Mouse (Mus musculus) lung, adult 2 months (tissue): ENCODE measurements around the gene Itga9. TPM values are rescaled to one million over a fixed set of nuclear protein-coding genes. Genes with fewer than 3 reads are reported as not detected.

Experiments
- DNase-seq: peaks from one replicate; pipeline ENCODE4 v3.0.0; 2022
- H3K4me1 ChIP-seq: fragments of 200-500 bp; 2 replicates; pipeline ENCODE4 v1.6.1; 2011; ENCODE audit warnings: low read length; ENCODE audit not compliant: control insufficient read depth, insufficient read depth
- H3K4me3 ChIP-seq: fragments of 200-500 bp; replicated peaks from 2 replicates; pipeline ENCODE3; 2011; ENCODE audit warnings: low read depth, mild to moderate bottlenecking, control low read depth, low read length; ENCODE audit errors: extremely low read depth
- CTCF ChIP-seq: fragments of 200-500 bp; IDR thresholded peaks from 2 replicates; pipeline ENCODE4 v1.5.1; 2011; ENCODE audit warnings: mild to moderate bottlenecking, low read length, control low read depth; ENCODE audit not compliant: insufficient read depth
- POLR2A ChIP-seq: fragments of 200-500 bp; IDR thresholded peaks from 2 replicates; pipeline ENCODE4 v1.6.1; 2011; ENCODE audit warnings: low read depth, mild to moderate bottlenecking, control low read depth, low read length, borderline replicate concordance; ENCODE audit errors: extremely low read depth
- WGBS: fragments of 180-500 bp; shearing (Covaris S2); methylation state at CpG from one replicate; pipeline ENCODE4 v1.1.7; 2018; 5-methylcytosine and 5-hydroxymethylcytosine counted together
- polyA plus RNA-seq: library from polyadenylated mRNA; depleted of rRNA; stranded (reverse); fragments of >200 nt; gene quantifications from 2 replicates; pipeline ENCODE4 v1.2.3, GENCODE M21; 2012

Gene Itga9
- polyA plus RNA-seq, 1 experiment: 66.2 TPM

DNA sequence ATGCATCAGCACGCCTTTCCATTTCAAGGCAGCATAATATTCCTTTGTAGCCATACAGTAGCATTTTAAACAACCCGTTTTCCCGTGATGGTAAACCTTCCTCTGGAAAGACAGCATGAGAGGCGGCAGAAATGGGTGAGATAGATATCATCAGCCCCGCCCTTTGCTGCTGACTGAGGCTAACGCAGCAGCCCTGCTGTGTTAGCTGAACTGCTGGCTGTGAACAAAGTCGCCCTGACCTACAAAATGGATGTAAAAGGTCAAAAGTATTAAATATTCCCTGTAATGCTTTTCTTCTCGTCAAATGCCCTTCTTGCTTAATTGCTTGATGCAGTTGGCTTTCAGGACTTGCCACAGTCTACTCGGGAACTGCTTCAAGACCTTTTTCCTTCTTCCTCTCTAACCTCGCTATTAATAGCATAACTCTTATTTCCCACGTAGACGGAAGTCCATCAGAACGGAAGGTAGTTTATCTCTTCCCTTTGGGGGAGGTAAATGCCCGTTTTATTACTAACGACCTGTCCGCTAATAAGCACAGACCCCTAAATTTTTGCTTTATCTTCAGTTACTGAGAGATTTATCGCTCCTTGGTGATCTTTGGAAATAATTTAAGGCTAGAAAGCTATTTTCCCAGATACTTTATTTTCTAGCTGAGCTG lies 39.3 kb downstream of the Itga9 start:
- no peak for DNase-seq
- WGBS: 60% methylated on average over 17 of the region's 17 CpGs
- TF ChIP-seq CTCF: no peak
- no peak for TF ChIP-seq POLR2A
- Histone ChIP-seq H3K4me3 (no peak overlapping the region), H3K4me1 (0 out of 2 replicates have a peak, but pooled peaks cover 2% of the 10 kb centered on the region)

- H3K4me1 ChIP-seq: 0 out of 2 replicates have a peak, but pooled peaks cover 2% of the 10 kb centered on the region
- no peak overlapping the region for H3K4me3 ChIP-seq
- peak; percentile 58 for DNase-seq
- no peak for TF ChIP-seq POLR2A
- no peak for TF ChIP-seq CTCF
- WGBS: 43% methylated on average over 3 of the region's 3 CpGs
These were observed 41.0 kb downstream of the Itga9 start for GRCm38 (mm10) chr9:118647495-118647894.

DNA sequence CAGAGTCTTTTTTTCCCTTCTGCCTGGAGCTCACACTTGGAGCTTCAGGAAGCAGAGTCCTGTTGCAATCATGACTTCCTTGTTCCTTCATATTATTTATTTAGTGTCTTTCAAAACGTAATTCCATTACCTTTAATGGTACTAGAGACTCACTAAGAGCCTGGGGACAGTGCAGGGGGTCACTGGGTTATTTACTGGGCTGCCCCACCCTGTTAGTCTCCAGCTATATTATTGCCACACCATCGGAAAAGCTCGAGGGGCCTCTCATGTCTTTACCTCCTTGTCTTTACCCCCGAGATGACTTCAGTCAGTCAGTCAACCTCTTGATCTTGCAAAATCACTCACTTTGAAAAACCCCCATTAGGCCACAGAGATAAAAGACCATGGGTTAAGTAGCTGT lies 44.5 kb downstream of the Itga9 start:
- WGBS: 37% methylated on average over 4 of the region's 4 CpGs

GRCm38 (mm10) chr9:118651939-118652338 lies 45.4 kb downstream of the Itga9 start:
- TF ChIP-seq POLR2A (no peak), CTCF (no peak)
- Histone ChIP-seq H3K4me1 (0 out of 2 replicates have a peak, but pooled peaks cover 2% of the 10 kb centered on the region), H3K4me3 (no peak overlapping the region)
- 55% methylated on average over 2 of the region's 2 CpGs for WGBS
- DNase-seq: no peak

More for the DNA sequence above, 44.5 kb downstream of the Itga9 start:
- TF ChIP-seq POLR2A (no peak), CTCF (no peak)
- peak; percentile 46 for DNase-seq
- Histone ChIP-seq H3K4me1 (0 out of 2 replicates have a peak, but pooled peaks cover 2% of the 10 kb centered on the region), H3K4me3 (no peak overlapping the region)

GRCm38 (mm10) chr9:118653436-118653835 lies 46.9 kb downstream of the Itga9 start:
- WGBS: 55% methylated on average over 1 of the region's 1 CpGs
- TF ChIP-seq POLR2A: no peak
- TF ChIP-seq CTCF: no peak
- DNase-seq: no peak
- H3K4me3 ChIP-seq: no peak overlapping the region
- H3K4me1 ChIP-seq: no peaks in the 10 kb centered on the region

GRCm38 (mm10) chr9:118654969-118655368 lies 48.5 kb downstream of the Itga9 start:
- no peaks in the 10 kb centered on the region for H3K4me1 ChIP-seq
- TF ChIP-seq POLR2A (no peak), CTCF (no peak)
- no peak overlapping the region for H3K4me3 ChIP-seq
- WGBS: 36% methylated on average over 6 of the region's 6 CpGs
- no peak for DNase-seq

DNA sequence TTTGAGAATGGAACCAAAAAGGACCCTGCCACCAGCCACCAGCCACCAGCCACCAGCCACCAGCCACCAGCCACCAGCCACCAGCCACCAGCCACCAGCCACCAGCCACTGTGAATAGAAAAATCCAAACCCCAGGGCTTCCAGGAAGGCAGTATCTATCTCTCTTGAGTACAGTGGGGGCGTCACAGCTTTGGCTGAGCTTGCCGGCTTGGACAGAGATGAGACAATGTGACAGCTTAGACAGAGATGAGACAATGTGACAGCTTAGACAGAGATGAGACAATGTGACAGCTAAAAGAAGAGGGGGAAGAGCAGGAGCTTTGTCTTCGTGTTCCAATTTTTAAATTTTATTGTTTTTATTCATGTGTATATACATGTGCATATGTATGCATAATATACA lies 49.2 kb downstream of the Itga9 start:
- Histone ChIP-seq H3K4me1 (no peaks in the 10 kb centered on the region), H3K4me3 (no peak overlapping the region)
- no peak for DNase-seq
- TF ChIP-seq CTCF (no peak), POLR2A (no peak)
- 82% methylated on average over 3 of the region's 3 CpGs for WGBS

DNA sequence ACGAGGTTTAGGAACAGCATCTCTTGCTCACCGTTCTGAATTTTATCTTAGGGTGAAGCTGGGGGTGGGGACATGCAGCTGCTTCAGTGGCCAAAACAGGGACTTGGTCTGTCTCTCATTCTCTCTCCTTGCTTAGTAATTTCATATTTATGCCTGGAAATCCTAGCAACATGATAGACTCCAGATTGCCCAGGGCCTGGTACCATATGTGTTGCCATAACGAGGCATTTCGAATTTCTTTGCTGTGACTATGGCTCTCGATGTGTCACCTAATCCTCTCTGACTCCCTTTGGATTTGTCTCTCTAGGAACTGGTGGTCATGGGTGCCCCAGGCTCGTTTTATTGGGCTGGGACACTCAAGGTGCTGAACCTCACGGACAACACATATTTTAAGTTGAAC lies 51.7 kb downstream of the Itga9 start:
- Histone ChIP-seq H3K4me1 (no peaks in the 10 kb centered on the region), H3K4me3 (no peak overlapping the region)
- no peak for DNase-seq
- TF ChIP-seq CTCF (no peak), POLR2A (no peak)
- 89% methylated on average over 7 of the region's 7 CpGs for WGBS

DNA sequence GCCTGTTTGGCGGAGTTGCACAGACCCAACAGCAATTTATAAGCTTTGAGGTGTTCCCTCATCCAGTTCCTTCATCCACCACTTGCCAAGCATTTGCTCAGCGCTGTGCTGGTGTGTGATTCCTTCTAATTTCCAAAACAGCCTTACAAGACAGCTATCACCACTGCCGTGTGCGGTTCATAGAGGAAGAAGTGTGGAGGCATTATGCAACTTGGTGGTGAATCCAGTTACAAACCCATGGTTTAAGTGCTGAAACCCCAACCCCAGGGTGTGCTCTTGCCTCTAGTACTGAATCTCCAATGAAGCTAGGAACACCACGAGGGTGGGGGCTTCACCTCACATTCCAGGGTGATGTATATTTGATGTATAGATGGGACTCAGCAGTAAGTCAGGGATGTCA lies 53.3 kb downstream of the Itga9 start:
- Histone ChIP-seq H3K4me1 (no peaks in the 10 kb centered on the region), H3K4me3 (no peak overlapping the region)
- no peak for DNase-seq
- WGBS: 72% methylated on average over 5 of the region's 5 CpGs
- TF ChIP-seq CTCF (no peak), POLR2A (no peak)

DNA sequence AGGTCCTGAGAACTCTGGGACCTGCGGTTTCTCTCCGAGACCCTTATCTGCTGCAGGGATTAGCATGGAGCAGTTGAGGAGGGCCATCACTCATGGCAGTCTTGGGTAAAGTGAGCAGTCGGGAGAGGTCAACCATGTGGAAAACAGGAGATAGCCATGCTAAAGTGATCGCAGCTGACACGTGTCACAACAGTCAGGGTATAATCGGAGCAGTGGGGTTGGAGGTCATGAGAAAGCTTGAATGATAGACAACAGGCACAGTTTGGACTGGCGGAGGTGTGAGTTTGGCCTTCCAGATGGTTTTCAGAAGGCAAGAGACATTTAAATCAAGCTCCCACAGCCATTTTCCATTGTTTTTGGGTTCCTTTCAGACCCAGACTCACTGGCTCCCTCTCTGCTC lies 53.8 kb downstream of the Itga9 start:
- TF ChIP-seq CTCF (no peak), POLR2A (no peak)
- no peaks in the 10 kb centered on the region for H3K4me1 ChIP-seq
- no peak overlapping the region for H3K4me3 ChIP-seq
- no peak for DNase-seq
- WGBS: 72% methylated on average over 7 of the region's 7 CpGs
